Mouse (Mus musculus): ENCODE measurements around the gene Med10. TPM values are rescaled to one million over a fixed set of nuclear protein-coding genes. Genes with fewer than 3 reads are reported as not detected.

Med10 gene
- total and polyA plus RNA-seq, 3 experiments = 119 to 151 TPM; not detected in 1

DNA sequence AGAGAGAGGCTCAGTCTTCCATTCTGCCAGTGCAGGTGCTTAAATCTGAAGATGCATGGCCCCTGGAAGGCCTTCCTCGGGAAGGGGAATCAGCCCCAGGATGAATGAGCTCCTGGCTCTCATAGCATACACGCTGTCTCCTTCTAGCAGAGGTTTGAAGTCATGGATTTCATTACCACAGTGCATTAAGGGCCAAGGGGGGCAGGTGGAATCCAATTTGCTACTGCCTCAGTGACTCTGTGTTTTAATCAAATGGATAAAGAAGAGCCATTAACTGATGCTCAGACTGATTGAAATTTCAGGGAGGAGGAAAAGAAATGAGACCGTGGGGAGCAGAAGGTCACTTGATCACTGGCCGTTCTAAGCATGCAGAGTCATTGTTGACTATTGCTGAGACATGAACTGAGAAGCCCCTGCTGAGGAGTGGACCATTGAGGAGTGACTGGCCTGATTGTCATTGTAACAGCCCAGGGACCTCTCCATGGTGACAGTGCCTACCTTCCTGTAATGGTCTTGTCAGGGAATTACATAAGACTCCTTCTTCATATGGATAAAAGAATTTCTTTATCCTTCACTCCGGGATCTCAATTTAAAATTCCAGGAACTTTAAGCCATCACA lies 51.3 kb downstream of the Med10 start:
- no peak for TF ChIP-seq MEF2A (IDR thresholded peaks at IDR 0.05; ENCODE audit: extremely low read depth, insufficient replicate concordance, low read depth, low read length, poor library complexity, severe bottlenecking)
- TF ChIP-seq KAT2A (conservative IDR thresholded peaks at IDR 0.05; ENCODE audit: low read depth, low read length) = no peak
- TF ChIP-seq TBP (IDR thresholded peaks at IDR 0.05; ENCODE audit: low read depth, low read length) = no peak
- no peak for TF ChIP-seq ZMIZ1 (IDR thresholded peaks at IDR 0.05; ENCODE audit: low read depth, low read length)
- no peak for TF ChIP-seq GABPA (IDR thresholded peaks at IDR 0.05; ENCODE audit: low read depth, low read length)
- no peak for TF ChIP-seq ETS1 (IDR thresholded peaks at IDR 0.05; ENCODE audit: low read depth, low read length)
- no peak for TF ChIP-seq SIN3A (IDR thresholded peaks at IDR 0.05; ENCODE audit: low read length)
- no peak for TF ChIP-seq MAX (IDR thresholded peaks at IDR 0.05; ENCODE audit: low read length)
- no peak for TF ChIP-seq CHD1 (IDR thresholded peaks at IDR 0.05; ENCODE audit: low read depth, low read length)
- TF ChIP-seq MAZ (IDR thresholded peaks at IDR 0.05; ENCODE audit: low read depth, low read length) = no peak
- no peaks in the 10 kb centered on the region for H3K27me3 ChIP-seq (ENCODE audit: control insufficient read depth in 1 of 2, insufficient read depth in 2 of 2, low read length in 2 of 2)
- H3K79me2 ChIP-seq (ENCODE audit: control insufficient read depth, insufficient read depth, low read length, poor library complexity) = no peaks in the 10 kb centered on the region
- no peak for DNase-seq (ENCODE audit: low read depth, low spot score)
- H3K9me3 ChIP-seq (replicated peaks; ENCODE audit: insufficient read depth, low read length) = no peaks in the 10 kb centered on the region
- no peak overlapping the region for H3K4me3 ChIP-seq (ENCODE audit: control insufficient read depth in 1 of 2, insufficient read depth in 1 of 2, low read depth in 2 of 2, low read length in 2 of 2)
- no peaks in the 10 kb centered on the region for H3K36me3 ChIP-seq (ENCODE audit: control insufficient read depth in 1 of 2, insufficient read depth in 2 of 2, low read length in 2 of 2)
- H3K4me1 ChIP-seq (ENCODE audit: control insufficient read depth in 1 of 2, insufficient read depth in 2 of 2, low read length in 2 of 2) = no peaks in the 10 kb centered on the region
- no peak overlapping the region for H3K27ac ChIP-seq (ENCODE audit: control insufficient read depth, low read depth, low read length)
- no peak overlapping the region for H3K9ac ChIP-seq (ENCODE audit: control insufficient read depth, low read depth, low read length, poor library complexity, severe bottlenecking)

DNA sequence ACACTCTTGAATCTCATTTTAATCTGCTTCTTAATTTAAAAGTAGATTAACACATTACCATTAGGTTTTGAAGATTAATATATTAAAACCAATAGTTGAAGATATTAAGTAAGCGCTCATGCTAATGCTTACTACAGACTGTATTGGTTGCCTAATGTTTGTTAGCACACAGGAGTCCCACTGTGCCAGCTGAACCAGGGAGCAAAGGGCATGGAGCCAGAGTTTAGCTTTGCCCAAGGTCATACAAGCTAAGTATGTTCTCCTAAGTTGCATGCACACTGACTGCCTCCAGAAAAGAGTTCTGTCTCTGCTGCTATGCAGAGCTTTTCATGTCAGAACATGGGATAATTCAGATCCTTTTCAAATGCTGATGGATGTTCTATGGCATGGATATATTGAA lies 53.7 kb downstream of the Med10 start:
- no peaks in the 10 kb centered on the region for H3K36me3 ChIP-seq (ENCODE audit: control insufficient read depth in 1 of 2, insufficient read depth in 2 of 2, low read length in 2 of 2)

More for the DNA sequence above, 53.7 kb downstream of the Med10 start:
- Histone ChIP-seq H3K9ac (ENCODE audit: control insufficient read depth, low read depth, low read length, poor library complexity, severe bottlenecking) (no peak overlapping the region), H3K27ac (ENCODE audit: control insufficient read depth, low read depth, low read length) (no peak overlapping the region), H3K4me3 (ENCODE audit: control insufficient read depth in 1 of 2, insufficient read depth in 1 of 2, low read depth in 2 of 2, low read length in 2 of 2) (no peak overlapping the region), H3K9me3 (replicated peaks; ENCODE audit: insufficient read depth, low read length) (no peaks in the 10 kb centered on the region), H3K27me3 (ENCODE audit: control insufficient read depth in 1 of 2, insufficient read depth in 2 of 2, low read length in 2 of 2) (no peaks in the 10 kb centered on the region), H3K79me2 (ENCODE audit: control insufficient read depth, insufficient read depth, low read length, poor library complexity) (no peaks in the 10 kb centered on the region), H3K4me1 (ENCODE audit: control insufficient read depth in 1 of 2, insufficient read depth in 2 of 2, low read length in 2 of 2) (no peaks in the 10 kb centered on the region)
- no peak for DNase-seq (ENCODE audit: low read depth, low spot score)
- TF ChIP-seq E2F4 (IDR thresholded peaks at IDR 0.05; ENCODE audit: borderline replicate concordance, low read depth, low read length) = no peak
- no peak for TF ChIP-seq JUND (IDR thresholded peaks at IDR 0.05; ENCODE audit: low read depth, low read length)
- no peak for TF ChIP-seq RCOR1 (IDR thresholded peaks at IDR 0.05; ENCODE audit: low read depth, low read length)
- TF ChIP-seq POLR2A (IDR thresholded peaks at IDR 0.05; ENCODE audit: control insufficient read depth in 1 of 2, insufficient read depth in 1 of 2, low read depth in 1 of 2, low read length in 2 of 2, poor library complexity in 1 of 2) = no peak
- TF ChIP-seq MAX (IDR thresholded peaks at IDR 0.05; ENCODE audit: low read length) = no peak
- no peak for TF ChIP-seq ZKSCAN1 (IDR thresholded peaks at IDR 0.05; ENCODE audit: low read depth, low read length)
- TF ChIP-seq POLR2AphosphoS5 (IDR thresholded peaks at IDR 0.05; ENCODE audit: borderline replicate concordance, low read depth, low read length) = no peak
- no peak for TF ChIP-seq BHLHE40 (IDR thresholded peaks at IDR 0.05; ENCODE audit: borderline replicate concordance, low read depth, low read length)
- TF ChIP-seq ZC3H11A (IDR thresholded peaks at IDR 0.05; ENCODE audit: low read depth, low read length) = no peak
- TF ChIP-seq MAZ (IDR thresholded peaks at IDR 0.05; ENCODE audit: low read depth, low read length) = no peak
- TF ChIP-seq GATA1 (IDR thresholded peaks at IDR 0.05; ENCODE audit: low read depth, low read length) = no peak
- no peak for TF ChIP-seq ZMIZ1 (IDR thresholded peaks at IDR 0.05; ENCODE audit: low read depth, low read length)
- TF ChIP-seq POLR2AphosphoS2 (IDR thresholded peaks at IDR 0.05; ENCODE audit: low read length) = no peak
- TF ChIP-seq ZNF384 (IDR thresholded peaks at IDR 0.05; ENCODE audit: low read depth, low read length) = no peak
- no peak for TF ChIP-seq MYB (IDR thresholded peaks at IDR 0.05; ENCODE audit: low read depth, low read length)
- no peak for TF ChIP-seq SIN3A (IDR thresholded peaks at IDR 0.05; ENCODE audit: low read length)
- no peak for TF ChIP-seq MEF2A (IDR thresholded peaks at IDR 0.05; ENCODE audit: extremely low read depth, insufficient replicate concordance, low read depth, low read length, poor library complexity, severe bottlenecking)

All from MEL (cell line).